Mouse (Mus musculus) C2C12 (cell line): ENCODE measurements around the gene Itgae. TPM values are rescaled to one million over a fixed set of nuclear protein-coding genes. Genes with fewer than 3 reads are reported as not detected.

Experiments used
- H3K27me3 ChIP-seq: one replicate; pipeline ENCODE4 v1.6.1; 2011; ENCODE audit not compliant: control insufficient read depth, insufficient read depth, insufficient read length
- H3K36me3 ChIP-seq: one replicate; pipeline ENCODE4 v1.6.1; 2011; ENCODE audit not compliant: control insufficient read depth, insufficient read depth
- H3K4me3 ChIP-seq: one replicate; pipeline ENCODE4 v1.5.1; 2011; ENCODE audit warnings: mild to moderate bottlenecking, control low read depth; ENCODE audit not compliant: poor library complexity, insufficient read depth, severe bottlenecking
- H3K79me2 ChIP-seq: one replicate; pipeline ENCODE4 v1.6.1; 2011; ENCODE audit not compliant: control insufficient read depth, insufficient read depth
- H3K79me3 ChIP-seq: one replicate; pipeline ENCODE4 v1.6.1; 2011; ENCODE audit warnings: low read depth, control low read depth
- H3ac ChIP-seq: one replicate; pipeline ENCODE3; 2011; ENCODE audit warnings: low read depth; ENCODE audit not compliant: control insufficient read depth, insufficient read length
- CEBPB ChIP-seq: IDR thresholded peaks from one replicate; pipeline ENCODE4 v1.6.1; 2011; ENCODE audit warnings: low read depth, mild to moderate bottlenecking, control low read depth, moderate library complexity
- CTCF ChIP-seq: IDR thresholded peaks from one replicate; pipeline ENCODE4 v1.5.1; 2011; ENCODE audit not compliant: control insufficient read depth, insufficient read depth, insufficient read length
- FOSL1 ChIP-seq: IDR thresholded peaks from one replicate; pipeline ENCODE4 v1.8.0; 2011; ENCODE audit warnings: mild to moderate bottlenecking, low read length; ENCODE audit not compliant: poor library complexity, insufficient read depth, severe bottlenecking
- MAX ChIP-seq: IDR thresholded peaks from one replicate; pipeline ENCODE4 v1.6.1; 2011; ENCODE audit warnings: mild to moderate bottlenecking, control low read depth
- MYOD1 ChIP-seq: IDR thresholded peaks from one replicate; pipeline ENCODE4 v1.6.1; 2011; ENCODE audit warnings: low read depth; ENCODE audit not compliant: control insufficient read depth, insufficient read length
- MYOG ChIP-seq: IDR thresholded peaks from one replicate; pipeline ENCODE4 v1.6.1; 2011; ENCODE audit not compliant: control insufficient read depth, insufficient read length; ENCODE audit errors: extremely low read depth
- USF1 ChIP-seq: IDR thresholded peaks from one replicate; pipeline ENCODE4 v1.6.1; 2011; ENCODE audit warnings: low read depth, mild to moderate bottlenecking, control low read depth, moderate library complexity
- polyA plus RNA-seq: library from polyadenylated mRNA; unstranded; fragments of >200 nt; fragmentation: generic; extraction: Trizol; gene quantifications from one replicate; pipeline ENCODE4 v1.2.1, GENCODE M21; 2012; ENCODE audit warnings: missing spikeins

The Itgae gene
- polyA plus RNA-seq, 1 experiment: 0.05 TPM

DNA sequence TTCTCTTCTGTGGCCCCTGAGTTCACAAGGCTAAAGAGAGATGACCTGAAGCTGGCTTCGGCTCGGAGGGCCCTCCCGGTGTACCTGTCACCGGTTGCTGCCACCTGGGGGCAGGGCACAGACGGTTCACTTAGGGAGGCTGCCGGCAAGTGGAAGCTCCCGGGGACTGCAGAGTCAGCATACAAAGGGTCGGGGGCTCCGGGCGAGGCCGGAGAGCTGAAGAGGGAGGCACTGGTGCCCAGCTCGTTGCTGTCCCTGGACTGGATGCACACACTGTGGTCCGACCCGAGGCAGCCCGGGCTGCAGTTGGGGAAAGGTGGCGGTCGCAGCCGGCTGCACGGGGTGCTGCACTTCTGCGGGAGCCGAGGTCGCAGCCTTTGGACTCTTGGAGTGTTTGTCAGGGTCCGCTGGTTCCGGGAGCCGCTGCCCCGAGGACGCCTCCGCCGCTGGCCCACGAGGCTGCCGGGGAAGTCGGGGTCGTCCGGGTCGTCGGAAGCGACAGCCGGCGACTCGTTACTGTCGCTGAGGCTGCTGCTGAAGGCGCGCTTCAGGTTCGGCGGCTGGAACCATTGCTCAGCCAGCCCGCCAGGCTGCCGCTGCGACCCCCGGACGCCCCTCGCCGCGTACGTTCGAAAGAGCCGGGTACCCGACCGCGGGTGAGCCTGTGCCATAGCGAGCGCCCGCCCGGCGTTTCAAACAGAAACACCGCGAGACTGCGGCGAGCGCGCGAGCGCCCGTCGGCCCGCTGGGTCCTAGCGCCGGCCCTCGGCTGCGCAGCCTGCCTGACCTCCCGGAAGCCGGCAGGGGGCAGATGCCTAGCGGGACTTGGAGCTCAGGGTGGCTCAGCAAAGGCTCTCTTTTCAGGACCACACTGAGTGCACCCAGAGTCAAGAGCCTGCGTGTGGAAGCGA lies 47.5 kb downstream of the Itgae start, which contains the start of gene Haspin:
Gene Haspin, minus strand, starts transcription at position 704 of the 911 bp plus-strand sequence.
- TF ChIP-seq MYOG: no peak
- no peak for TF ChIP-seq USF1
- peak; percentile 98 for TF ChIP-seq CTCF
- TF ChIP-seq MYOD1: no peak
- peak; percentile 82 for TF ChIP-seq MAX
- no peak for TF ChIP-seq FOSL1
- no peak for TF ChIP-seq CEBPB
- peaks cover 43% of the 10 kb centered on the region for H3K79me3 ChIP-seq
- peak within 1 kb of the TSS; percentile 98 for H3ac ChIP-seq
- H3K36me3 ChIP-seq: peaks cover 33% of the 10 kb centered on the region
- peak within 1 kb of the TSS; percentile 92 for H3K4me3 ChIP-seq
- peaks cover 54% of the 10 kb centered on the region for H3K79me2 ChIP-seq
- H3K27me3 ChIP-seq: no peaks in the 10 kb centered on the region

DNA sequence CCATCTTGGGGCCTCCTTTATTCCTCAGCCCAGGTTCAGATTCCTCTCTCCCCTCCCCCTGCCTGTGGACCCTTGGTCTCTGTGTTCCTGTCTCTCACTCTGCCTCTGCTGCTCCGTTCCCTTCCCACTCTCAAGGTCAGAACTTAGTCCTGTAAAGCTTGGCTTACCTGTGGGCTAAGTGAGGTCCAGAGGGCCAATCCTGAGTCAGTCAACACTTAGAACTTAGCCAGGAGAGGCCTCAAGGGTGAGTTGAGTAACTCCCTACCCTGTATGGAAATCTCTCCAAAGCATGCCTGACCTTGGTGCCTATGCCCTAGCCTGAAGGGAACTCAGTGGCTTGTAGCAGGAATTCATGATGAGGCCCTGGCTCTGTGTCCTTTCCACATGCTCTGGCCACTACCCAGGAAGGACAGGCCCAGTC lies 53.9 kb downstream of the Itgae start:
- no peaks in the 10 kb centered on the region for H3K36me3 ChIP-seq
- H3K79me3 ChIP-seq: no peaks in the 10 kb centered on the region
- no peak overlapping the region for H3ac ChIP-seq
- H3K27me3 ChIP-seq: peaks cover 3% of the 10 kb centered on the region
- no peak for TF ChIP-seq USF1
- H3K4me3 ChIP-seq: no peak overlapping the region
- no peaks in the 10 kb centered on the region for H3K79me2 ChIP-seq

DNA sequence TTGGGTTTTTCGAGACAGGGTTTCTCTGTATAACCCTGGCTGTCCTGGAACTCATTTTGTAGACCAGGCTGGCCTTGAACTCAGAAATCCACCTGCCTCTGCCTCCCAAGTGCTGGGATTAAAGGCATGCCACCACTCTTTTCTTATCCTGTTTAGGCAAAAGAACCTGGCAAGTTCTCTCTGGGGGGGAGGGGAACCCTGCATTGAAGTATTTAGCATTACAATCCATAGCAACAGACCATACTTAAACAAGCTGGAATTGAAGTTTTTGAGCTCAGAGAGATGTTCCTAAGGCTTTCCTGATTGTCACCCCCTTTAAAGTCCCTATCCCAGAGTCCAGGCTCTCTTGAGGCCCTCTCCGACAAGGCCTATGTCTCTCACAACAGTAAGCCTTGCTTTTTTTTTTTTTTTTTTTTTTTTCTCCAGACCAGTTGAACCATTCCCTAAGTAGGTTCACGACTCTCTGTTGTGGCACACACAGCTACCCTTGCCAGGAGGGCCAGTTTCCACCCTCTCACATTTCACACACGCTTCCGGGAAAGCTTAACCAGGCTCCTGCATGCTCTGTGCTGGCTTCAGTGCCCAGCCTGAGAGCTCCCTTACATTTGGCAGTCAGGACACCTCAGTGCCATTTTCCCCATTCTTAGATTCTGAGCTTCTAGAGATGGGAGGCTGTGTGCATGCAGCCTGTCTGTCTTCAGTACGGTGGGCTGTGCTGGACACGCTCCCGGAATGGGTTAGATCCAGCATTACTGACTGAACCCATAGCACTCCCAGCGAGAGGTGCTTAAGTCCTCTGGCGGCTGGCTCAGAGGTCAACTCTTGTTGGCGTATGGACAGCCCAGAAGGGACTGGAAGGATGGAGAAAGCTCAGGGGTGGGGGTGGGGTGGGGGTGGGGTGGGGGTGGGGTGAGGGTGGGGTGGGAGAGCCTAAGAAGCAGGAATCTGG lies 55.9 kb downstream of the Itgae start:
- Histone ChIP-seq H3K36me3 (no peaks in the 10 kb centered on the region), H3K79me3 (no peaks in the 10 kb centered on the region), H3ac (no peak overlapping the region), H3K79me2 (no peaks in the 10 kb centered on the region), H3K4me3 (no peak overlapping the region), H3K27me3 (peaks cover 3% of the 10 kb centered on the region)
- TF ChIP-seq MYOG: no peak
- TF ChIP-seq MAX: no peak
- no peak for TF ChIP-seq MYOD1
- no peak for TF ChIP-seq FOSL1
- TF ChIP-seq CEBPB: no peak
- no peak for TF ChIP-seq CTCF
- no peak for TF ChIP-seq USF1

DNA sequence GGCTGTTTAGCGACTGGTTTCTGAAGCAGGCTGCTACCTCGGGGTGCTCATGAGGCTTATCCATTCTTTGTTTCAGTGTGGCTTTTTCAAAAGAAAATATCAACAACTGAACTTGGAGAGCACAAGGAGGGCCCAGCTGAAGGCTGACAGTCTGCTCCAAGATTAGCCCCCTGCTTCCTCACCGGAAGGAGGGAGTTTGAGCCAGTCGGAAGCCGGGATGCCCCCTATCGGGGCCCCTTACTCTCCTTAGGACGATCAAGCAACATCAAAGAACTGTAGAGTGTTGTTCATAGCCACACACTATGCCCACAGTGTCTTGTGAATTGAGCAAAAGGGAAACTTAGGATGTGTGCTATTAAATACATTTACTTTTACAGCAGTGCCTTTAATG lies 56.6 kb downstream of the Itgae start:
- Histone ChIP-seq H3K79me2 (no peaks in the 10 kb centered on the region), H3K4me3 (no peak overlapping the region), H3K27me3 (peaks cover 3% of the 10 kb centered on the region), H3K79me3 (no peaks in the 10 kb centered on the region), H3ac (no peak overlapping the region), H3K36me3 (no peaks in the 10 kb centered on the region)
- no peak for TF ChIP-seq CEBPB
- no peak for TF ChIP-seq CTCF
- no peak for TF ChIP-seq MYOD1
- no peak for TF ChIP-seq MAX
- TF ChIP-seq MYOG: no peak
- no peak for TF ChIP-seq FOSL1
- no peak for TF ChIP-seq USF1

DNA sequence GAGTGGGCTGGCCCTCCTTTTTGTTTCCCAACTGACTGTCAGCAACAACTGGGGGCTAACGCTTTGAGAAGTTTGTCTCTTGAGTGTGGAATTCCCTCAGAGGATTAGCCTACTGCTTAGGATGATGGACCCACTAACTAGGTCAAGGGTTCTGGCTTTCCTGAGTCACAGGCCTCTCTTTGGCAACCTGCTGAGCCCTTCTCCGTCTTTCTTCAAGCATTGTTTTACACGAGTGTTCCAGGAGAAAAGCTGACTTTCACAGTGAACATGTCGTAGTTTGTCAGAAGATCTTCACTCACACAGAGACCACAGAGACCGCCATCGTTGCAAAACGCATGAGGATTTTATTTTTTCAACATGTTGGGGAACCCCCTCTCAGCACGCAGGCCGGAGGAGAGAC lies 57.8 kb downstream of the Itgae start:
- H3ac ChIP-seq: no peak overlapping the region

More for the DNA sequence above, 57.8 kb downstream of the Itgae start:
- H3K79me2 ChIP-seq: no peaks in the 10 kb centered on the region
- TF ChIP-seq MYOD1 (no peak), USF1 (no peak), MAX (no peak), FOSL1 (no peak), CTCF (no peak), MYOG (no peak), CEBPB (no peak)
- H3K79me3 ChIP-seq: no peaks in the 10 kb centered on the region
- H3K27me3 ChIP-seq: peaks cover 2% of the 10 kb centered on the region
- no peaks in the 10 kb centered on the region for H3K36me3 ChIP-seq
- no peak overlapping the region for H3K4me3 ChIP-seq
